Mouse (Mus musculus): ENCODE data around the gene Gm20708.
"Not testable (repeated sequence)": the region's sequence is repeated elsewhere in the genome, so short reads cannot be mapped to it uniquely, and the experiment has no call there.

The Gm20708 gene

GRCm38 (mm10) chr11:117833509-117833908 lies 24.0 kb downstream of the Gm20708 start:
- DNase-seq (ENCODE audit: low read depth) = not testable (repeated sequence)

- no peak for DNase-seq (ENCODE audit: low read depth)
Observed at GRCm38 (mm10) chr11:117834086-117834485, 24.6 kb downstream of the Gm20708 start.

- DNase-seq (ENCODE audit: low read depth) = no peak
Observed at GRCm38 (mm10) chr11:117836306-117836705, 26.8 kb downstream of the Gm20708 start.

- DNase-seq (ENCODE audit: low read depth) = no peak
Observed at GRCm38 (mm10) chr11:117838572-117838971, 29.1 kb downstream of the Gm20708 start.

- DNase-seq (ENCODE audit: low read depth) = no peak
Observed at GRCm38 (mm10) chr11:117839021-117839420, 29.6 kb downstream of the Gm20708 start.

GRCm38 (mm10) chr11:117840910-117841309 lies 31.4 kb downstream of the Gm20708 start:
- DNase-seq (ENCODE audit: low read depth) = no peak

- no peak for DNase-seq (ENCODE audit: low read depth)
Observed at GRCm38 (mm10) chr11:117843434-117843833, 34.0 kb downstream of the Gm20708 start.

- DNase-seq (ENCODE audit: low read depth) = no peak
Observed at GRCm38 (mm10) chr11:117844997-117845396, 35.5 kb downstream of the Gm20708 start.

GRCm38 (mm10) chr11:117845651-117846050 lies 36.2 kb downstream of the Gm20708 start:
- DNase-seq (ENCODE audit: low read depth) = no peak

- peak; percentile 75 for DNase-seq (ENCODE audit: low read depth)
Observed at GRCm38 (mm10) chr11:117846640-117847039, 37.2 kb downstream of the Gm20708 start.

GRCm38 (mm10) chr11:117847593-117848215 lies 38.2 kb downstream of the Gm20708 start:
- DNase-seq (ENCODE audit: low read depth) = peak; percentile 18

- no peak for DNase-seq (ENCODE audit: low read depth)
Observed at GRCm38 (mm10) chr11:117848271-117848984, 39.0 kb downstream of the Gm20708 start.

GRCm38 (mm10) chr11:117848985-117849671 lies 39.7 kb downstream of the Gm20708 start, which contains the start of gene Birc5:
TSS of gene Birc5 (plus strand) at chr11:117849251.
- DNase-seq (ENCODE audit: low read depth) = peak; percentile 97

GRCm38 (mm10) chr11:117852875-117853274 lies 43.4 kb downstream of the Gm20708 start:
- no peak for DNase-seq (ENCODE audit: low read depth)

GRCm38 (mm10) chr11:117854241-117854640 lies 44.8 kb downstream of the Gm20708 start:
- DNase-seq (ENCODE audit: low read depth) = no peak

- DNase-seq (ENCODE audit: low read depth) = peak; percentile 53
Observed at GRCm38 (mm10) chr11:117855360-117855759, 45.9 kb downstream of the Gm20708 start.

GRCm38 (mm10) chr11:117855975-117856374 lies 46.5 kb downstream of the Gm20708 start:
- DNase-seq (ENCODE audit: low read depth) = no peak

- no peak for DNase-seq (ENCODE audit: low read depth)
Observed at GRCm38 (mm10) chr11:117857462-117857861, 48.0 kb downstream of the Gm20708 start.

- no peak for DNase-seq (ENCODE audit: low read depth)
Observed at GRCm38 (mm10) chr11:117858392-117858791, 48.9 kb downstream of the Gm20708 start.

- DNase-seq (ENCODE audit: low read depth) = no peak
Observed at GRCm38 (mm10) chr11:117860601-117861000, 51.1 kb downstream of the Gm20708 start, which contains the start of gene Tmem235. TSS of gene Tmem235 (plus strand) at chr11:117860752.

- DNase-seq (ENCODE audit: low read depth) = no peak
Observed at GRCm38 (mm10) chr11:117863174-117863856, 53.8 kb downstream of the Gm20708 start.

- no peak for DNase-seq (ENCODE audit: low read depth)
Observed at GRCm38 (mm10) chr11:117864805-117865204, 55.3 kb downstream of the Gm20708 start.

Data from 416B (cell line).